Mouse (Mus musculus) hindbrain, postnatal 0 days (tissue): ENCODE data around the gene Dock10. TPM values are rescaled to one million over a fixed set of nuclear protein-coding genes. Genes with fewer than 3 reads are reported as not detected.

ENCODE experiments used
- ATAC-seq: fragments of 200-750 bp; cut with Nextera tagmentation; 2 replicates; pipeline ENCODE4 v1.8.0; 2017; ENCODE audit warnings: mild to moderate bottlenecking, moderate TSS enrichment, moderate library complexity
- DNase-seq: peaks from one replicate; pipeline ENCODE4 v3.0.0-alpha.2; 2015; ENCODE audit warnings: low spot score
- H3K27ac ChIP-seq: fragments of 300-500 bp; sonication (generic); 2 replicates; pipeline ENCODE4 v1.5.1; 2014; ENCODE audit warnings: mild to moderate bottlenecking
- H3K27me3 ChIP-seq: fragments of 300-500 bp; sonication (generic); 2 replicates; pipeline ENCODE4 v1.6.1; 2014; ENCODE audit warnings: low read length, mixed read lengths; ENCODE audit not compliant: insufficient read depth
- H3K36me3 ChIP-seq: fragments of 300-500 bp; sonication (generic); 2 replicates; pipeline ENCODE4 v1.6.1; 2014; ENCODE audit warnings: low read length, mixed read lengths; ENCODE audit not compliant: insufficient read depth
- H3K4me1 ChIP-seq: fragments of 300-500 bp; sonication (generic); 2 replicates; pipeline ENCODE4 v1.6.1; 2014; ENCODE audit warnings: antibody characterized with exemption, low read length, mixed read lengths; ENCODE audit not compliant: insufficient read depth
- H3K4me2 ChIP-seq: fragments of 300-500 bp; sonication (generic); 2 replicates; pipeline ENCODE4 v1.6.1; 2014; ENCODE audit warnings: low read depth, mild to moderate bottlenecking, low read length, moderate library complexity, mixed read lengths
- H3K4me3 ChIP-seq: fragments of 300-500 bp; sonication (generic); 2 replicates; pipeline ENCODE4 v1.5.1; 2014; ENCODE audit warnings: low read length
- H3K9ac ChIP-seq: fragments of 300-500 bp; sonication (generic); replicated peaks from 2 replicates; pipeline ENCODE4 v1.6.1; 2014; ENCODE audit warnings: mild to moderate bottlenecking, low read length, moderate library complexity, mixed read lengths
- H3K9me3 ChIP-seq: fragments of 300-500 bp; sonication (generic); 2 replicates; pipeline ENCODE4 v1.6.1; 2016; ENCODE audit warnings: low read length, mixed read lengths
- CTCF ChIP-seq: IDR thresholded peaks from 2 replicates; pipeline ENCODE4 v1.5.1; 2016; ENCODE audit warnings: antibody characterized with exemption, control low read depth, low read depth
- WGBS: fragments of 180-500 bp; shearing (Covaris S2); extraction: QIAGEN DNeasy Blood & Tissue Kit; methylation state at CpG from one replicate; pipeline ENCODE4 v1.1.7; 2014; 5-methylcytosine and 5-hydroxymethylcytosine counted together
- polyA plus RNA-seq: library from polyadenylated mRNA; unstranded; fragments of >200 nt; fragmentation: Nextera tagmentation; extraction: Ambion mirVana; gene quantifications from 2 replicates; pipeline ENCODE4 v1.2.1, GENCODE M21; 2015
- total RNA-seq: library from RNA; depleted of rRNA; stranded (reverse); fragments of >200 nt; gene quantifications from 2 replicates; pipeline ENCODE4 v1.2.3, GENCODE M21; 2014

Dock10 gene
- total and polyA plus RNA-seq, 2 experiments from 2014 or later: 4.8 to 21.6 TPM

- WGBS: 87% methylated on average over 3 of the region's 3 CpGs
- DNase-seq (no peak), ATAC-seq (no peak)
- Histone ChIP-seq H3K4me2 (no peak overlapping the region), H3K27ac (no peak overlapping the region), H3K36me3 (no peaks in the 10 kb centered on the region), H3K9me3 (no peaks in the 10 kb centered on the region), H3K4me3 (no peak overlapping the region), H3K9ac (no peak overlapping the region), H3K4me1 (no peaks in the 10 kb centered on the region), H3K27me3 (no peaks in the 10 kb centered on the region)
- no peak for TF ChIP-seq CTCF
Measured at GRCm38 (mm10) chr1:80646602-80647001, 111.7 kb downstream of the Dock10 start.

GRCm38 (mm10) chr1:80643866-80644451, 114.4 kb downstream of the Dock10 start:
- H3K27me3 ChIP-seq: no peaks in the 10 kb centered on the region
- no peak for TF ChIP-seq CTCF
- no peak overlapping the region for H3K9ac ChIP-seq
- no peak overlapping the region for H3K4me3 ChIP-seq
- H3K36me3 ChIP-seq: no peaks in the 10 kb centered on the region
- no peak for DNase-seq
- H3K9me3 ChIP-seq: no peaks in the 10 kb centered on the region
- whole genome bisulfite sequencing: 88% methylated on average over 4 of the region's 4 CpGs
- H3K4me1 ChIP-seq: no peaks in the 10 kb centered on the region
- no peak overlapping the region for H3K4me2 ChIP-seq
- ATAC-seq: no peak
- no peak overlapping the region for H3K27ac ChIP-seq

- Histone ChIP-seq H3K27ac (no peak overlapping the region), H3K4me1 (no peaks in the 10 kb centered on the region), H3K9ac (no peak overlapping the region), H3K9me3 (no peaks in the 10 kb centered on the region), H3K27me3 (no peaks in the 10 kb centered on the region), H3K36me3 (no peaks in the 10 kb centered on the region), H3K4me2 (no peak overlapping the region), H3K4me3 (no peak overlapping the region)
- WGBS: 92% methylated on average over 3 of the region's 3 CpGs
- TF ChIP-seq CTCF: no peak
- no peak for DNase-seq
- no peak for ATAC-seq
Measured at GRCm38 (mm10) chr1:80641832-80642231, 116.5 kb downstream of the Dock10 start.

- no peak for ATAC-seq
- H3K4me2 ChIP-seq: no peak overlapping the region
- no peak overlapping the region for H3K4me3 ChIP-seq
Measured at GRCm38 (mm10) chr1:80641288-80641687, 117.0 kb downstream of the Dock10 start.

GRCm38 (mm10) chr1:80639553-80639952, 118.8 kb downstream of the Dock10 start:
- H3K4me2 ChIP-seq: no peak overlapping the region
- no peak for TF ChIP-seq CTCF
- no peaks in the 10 kb centered on the region for H3K36me3 ChIP-seq
- H3K9me3 ChIP-seq: no peaks in the 10 kb centered on the region
- H3K27me3 ChIP-seq: no peaks in the 10 kb centered on the region
- no peak overlapping the region for H3K4me3 ChIP-seq
- 92% methylated on average over 1 of the region's 1 CpGs for WGBS
- no peak for DNase-seq
- ATAC-seq: no peak
- no peak overlapping the region for H3K27ac ChIP-seq
- H3K9ac ChIP-seq: no peak overlapping the region
- H3K4me1 ChIP-seq: no peaks in the 10 kb centered on the region

More at GRCm38 (mm10) chr1:80641288-80641687, 117.0 kb downstream of the Dock10 start:
- H3K9ac ChIP-seq: no peak overlapping the region
- no peaks in the 10 kb centered on the region for H3K9me3 ChIP-seq
- no peak for DNase-seq
- no peaks in the 10 kb centered on the region for H3K36me3 ChIP-seq
- no peak for TF ChIP-seq CTCF
- H3K4me1 ChIP-seq: no peaks in the 10 kb centered on the region
- WGBS: 86% methylated on average over 1 of the region's 1 CpGs
- H3K27me3 ChIP-seq: no peaks in the 10 kb centered on the region
- H3K27ac ChIP-seq: no peak overlapping the region

- H3K27ac ChIP-seq: no peak overlapping the region
- no peaks in the 10 kb centered on the region for H3K27me3 ChIP-seq
- peak; percentile 74; the same call in 1 of the 2 replicates for ATAC-seq
- H3K9ac ChIP-seq: no peak overlapping the region
- no peak overlapping the region for H3K4me3 ChIP-seq
- no peaks in the 10 kb centered on the region for H3K36me3 ChIP-seq
- no peak overlapping the region for H3K4me2 ChIP-seq
- 52% methylated on average over 4 of the region's 4 CpGs for WGBS
- TF ChIP-seq CTCF: no peak
- H3K9me3 ChIP-seq: no peaks in the 10 kb centered on the region
- no peaks in the 10 kb centered on the region for H3K4me1 ChIP-seq
- peak; percentile 66 for DNase-seq
Measured at GRCm38 (mm10) chr1:80637214-80637705, 121.1 kb downstream of the Dock10 start.

- H3K9ac ChIP-seq: no peak overlapping the region
- H3K27me3 ChIP-seq: no peaks in the 10 kb centered on the region
- no peaks in the 10 kb centered on the region for H3K36me3 ChIP-seq
- DNase-seq (no peak), ATAC-seq (no peak)
- 0 out of 2 replicates have a peak, but pooled peaks cover 1% of the 10 kb centered on the region for H3K4me1 ChIP-seq
- TF ChIP-seq CTCF: no peak
- H3K4me3 ChIP-seq: no peak overlapping the region
- H3K4me2 ChIP-seq: no peak overlapping the region
- WGBS: 86% methylated on average over 4 of the region's 4 CpGs
- no peak overlapping the region for H3K27ac ChIP-seq
- H3K9me3 ChIP-seq: no peaks in the 10 kb centered on the region
Measured at GRCm38 (mm10) chr1:80635825-80636224, 122.5 kb downstream of the Dock10 start.
